Mouse (Mus musculus) gastrocnemius, postnatal 4 days (tissue): ENCODE results near the gene Ppm1n. TPM values are rescaled to one million over a fixed set of nuclear protein-coding genes. Genes with fewer than 3 reads are reported as not detected.

Experiments
- DNase-seq, 2 experiments: peaks; one replicate each; pipeline ENCODE4 v3.0.0; 2021 to 2022; ENCODE audit warnings: low spot score in 2 of 2, mixed read lengths in 2 of 2
- total RNA-seq, 2 experiments: library from RNA; stranded (reverse); gene quantifications; 2 replicates each; pipeline ENCODE4 v1.2.3; 2021

Ppm1n gene
- total RNA-seq, 2 experiments from 2014 or later = not detected

- DNase-seq = no peak
Measured at GRCm38 (mm10) chr7:19252078-19252477, 27.8 kb downstream of the Ppm1n start.

GRCm38 (mm10) chr7:19247511-19247910 lies 32.4 kb downstream of the Ppm1n start:
- DNase-seq = no peak

- DNase-seq = no peak
Measured at GRCm38 (mm10) chr7:19246855-19247254, 33.0 kb downstream of the Ppm1n start.

- no peak for DNase-seq
Measured at GRCm38 (mm10) chr7:19245083-19245482, 34.8 kb downstream of the Ppm1n start.

GRCm38 (mm10) chr7:19243858-19244257 lies 36.0 kb downstream of the Ppm1n start:
- DNase-seq = no peak

- DNase-seq = no peak
Measured at GRCm38 (mm10) chr7:19242005-19242404, 37.9 kb downstream of the Ppm1n start.

- no peak for DNase-seq
Measured at GRCm38 (mm10) chr7:19240905-19241463, 38.9 kb downstream of the Ppm1n start.

GRCm38 (mm10) chr7:19239986-19240385 lies 39.9 kb downstream of the Ppm1n start:
- no peak for DNase-seq

GRCm38 (mm10) chr7:19239423-19239822 lies 40.4 kb downstream of the Ppm1n start:
- peak; percentile 79 to 86 for DNase-seq

GRCm38 (mm10) chr7:19238344-19238743 lies 41.5 kb downstream of the Ppm1n start:
- no peak for DNase-seq

- no peak for DNase-seq
Measured at GRCm38 (mm10) chr7:19236411-19236810, 43.5 kb downstream of the Ppm1n start.

GRCm38 (mm10) chr7:19235092-19235671 lies 44.7 kb downstream of the Ppm1n start:
- no peak for DNase-seq

- no peak for DNase-seq
Measured at GRCm38 (mm10) chr7:19234652-19235051, 45.2 kb downstream of the Ppm1n start.

GRCm38 (mm10) chr7:19231849-19232248 lies 48.0 kb downstream of the Ppm1n start:
- no peak for DNase-seq

- no peak for DNase-seq
Measured at GRCm38 (mm10) chr7:19230899-19231298, 49.0 kb downstream of the Ppm1n start.

- DNase-seq = no peak
Measured at GRCm38 (mm10) chr7:19230041-19230580, 49.8 kb downstream of the Ppm1n start.

GRCm38 (mm10) chr7:19229404-19229803 lies 50.5 kb downstream of the Ppm1n start:
- DNase-seq = no peak

- DNase-seq = no peak
Measured at GRCm38 (mm10) chr7:19228793-19229148, 51.1 kb downstream of the Ppm1n start.

GRCm38 (mm10) chr7:19227883-19228792 lies 51.7 kb downstream of the Ppm1n start, which contains the start of gene Opa3:
TSS of gene Opa3 (plus strand) at chr7:19228334.
- peak; percentile 95 to 99 for DNase-seq

GRCm38 (mm10) chr7:19226817-19227797 lies 52.8 kb downstream of the Ppm1n start:
- DNase-seq = peak in 1 of 2 experiments; percentile 35
